Mouse (Mus musculus): ENCODE data around the gene Pbrm1. TPM values are rescaled to one million over a fixed set of nuclear protein-coding genes. Genes with fewer than 3 reads are reported as not detected.
A peak's percentile ranks its signal among the peaks of the same experiment; 100 is the strongest.

Pbrm1 gene
- polyA plus RNA-seq, 1 experiment = 14.3 TPM

GRCm38 (mm10) chr14:31125106-31126075 is 106.5 kb downstream of the Pbrm1 start:
- H3K4me3 ChIP-seq (ENCODE audit: insufficient read depth, poor library complexity, severe bottlenecking) = no peak overlapping the region
- H3K79me3 ChIP-seq (ENCODE audit: low read depth) = peaks cover 20% of the 10 kb centered on the region
- no peaks in the 10 kb centered on the region for H3K27me3 ChIP-seq (ENCODE audit: control insufficient read depth, insufficient read depth, insufficient read length)
- peaks cover 27% of the 10 kb centered on the region for H3K36me3 ChIP-seq (ENCODE audit: control insufficient read depth, insufficient read depth)
- peaks cover 35% of the 10 kb centered on the region for H3K79me2 ChIP-seq (ENCODE audit: control insufficient read depth, insufficient read depth)
- TF ChIP-seq FOSL1 (IDR thresholded peaks at IDR 0.05; ENCODE audit: insufficient read depth, low read length, poor library complexity, severe bottlenecking) (no peak), MAX (IDR thresholded peaks at IDR 0.05) (no peak), MYOG (IDR thresholded peaks at IDR 0.05; ENCODE audit: control insufficient read depth, extremely low read depth, insufficient read length) (no peak), MYOD1 (IDR thresholded peaks at IDR 0.05; ENCODE audit: control insufficient read depth, insufficient read length, low read depth) (no peak), CTCF (IDR thresholded peaks at IDR 0.05; ENCODE audit: control insufficient read depth, insufficient read depth, insufficient read length) (no peak), USF1 (IDR thresholded peaks at IDR 0.05; ENCODE audit: low read depth) (no peak), CEBPB (IDR thresholded peaks at IDR 0.05; ENCODE audit: low read depth) (no peak)
- no peak overlapping the region for H3ac ChIP-seq (ENCODE audit: control insufficient read depth, insufficient read length, low read depth)

GRCm38 (mm10) chr14:31126826-31127225 is 107.9 kb downstream of the Pbrm1 start:
- no peak for TF ChIP-seq CEBPB (IDR thresholded peaks at IDR 0.05; ENCODE audit: low read depth)
- TF ChIP-seq MAX (IDR thresholded peaks at IDR 0.05) = no peak
- no peak for TF ChIP-seq MYOG (IDR thresholded peaks at IDR 0.05; ENCODE audit: control insufficient read depth, extremely low read depth, insufficient read length)
- TF ChIP-seq CTCF (IDR thresholded peaks at IDR 0.05; ENCODE audit: control insufficient read depth, insufficient read depth, insufficient read length) = no peak
- no peak for TF ChIP-seq FOSL1 (IDR thresholded peaks at IDR 0.05; ENCODE audit: insufficient read depth, low read length, poor library complexity, severe bottlenecking)
- no peak for TF ChIP-seq MYOD1 (IDR thresholded peaks at IDR 0.05; ENCODE audit: control insufficient read depth, insufficient read length, low read depth)
- TF ChIP-seq USF1 (IDR thresholded peaks at IDR 0.05; ENCODE audit: low read depth) = no peak
- peaks cover 20% of the 10 kb centered on the region for H3K79me3 ChIP-seq (ENCODE audit: low read depth)
- H3K27me3 ChIP-seq (ENCODE audit: control insufficient read depth, insufficient read depth, insufficient read length) = no peaks in the 10 kb centered on the region
- H3K79me2 ChIP-seq (ENCODE audit: control insufficient read depth, insufficient read depth) = peaks cover 43% of the 10 kb centered on the region
- H3K4me3 ChIP-seq (ENCODE audit: insufficient read depth, poor library complexity, severe bottlenecking) = no peak overlapping the region
- H3K36me3 ChIP-seq (ENCODE audit: control insufficient read depth, insufficient read depth) = peaks cover 16% of the 10 kb centered on the region
- no peak overlapping the region for H3ac ChIP-seq (ENCODE audit: control insufficient read depth, insufficient read length, low read depth)

- Histone ChIP-seq H3K36me3 (ENCODE audit: control insufficient read depth, insufficient read depth) (peaks cover 11% of the 10 kb centered on the region), H3K4me3 (ENCODE audit: insufficient read depth, poor library complexity, severe bottlenecking) (peak overlapping the region; percentile 62), H3K79me2 (ENCODE audit: control insufficient read depth, insufficient read depth) (peaks cover 49% of the 10 kb centered on the region), H3ac (ENCODE audit: control insufficient read depth, insufficient read length, low read depth) (peak overlapping the region; percentile 95), H3K27me3 (ENCODE audit: control insufficient read depth, insufficient read depth, insufficient read length) (no peaks in the 10 kb centered on the region), H3K79me3 (ENCODE audit: low read depth) (peaks cover 23% of the 10 kb centered on the region)
- no peak for TF ChIP-seq MYOD1 (IDR thresholded peaks at IDR 0.05; ENCODE audit: control insufficient read depth, insufficient read length, low read depth)
- no peak for TF ChIP-seq CTCF (IDR thresholded peaks at IDR 0.05; ENCODE audit: control insufficient read depth, insufficient read depth, insufficient read length)
- TF ChIP-seq FOSL1 (IDR thresholded peaks at IDR 0.05; ENCODE audit: insufficient read depth, low read length, poor library complexity, severe bottlenecking) = no peak
- no peak for TF ChIP-seq MYOG (IDR thresholded peaks at IDR 0.05; ENCODE audit: control insufficient read depth, extremely low read depth, insufficient read length)
- TF ChIP-seq USF1 (IDR thresholded peaks at IDR 0.05; ENCODE audit: low read depth) = peak; percentile 81
- no peak for TF ChIP-seq CEBPB (IDR thresholded peaks at IDR 0.05; ENCODE audit: low read depth)
- TF ChIP-seq MAX (IDR thresholded peaks at IDR 0.05) = peak; percentile 83
Measured at GRCm38 (mm10) chr14:31128101-31128825, 109.3 kb downstream of the Pbrm1 start.

GRCm38 (mm10) chr14:31128826-31129219 is 109.9 kb downstream of the Pbrm1 start, which contains the start of gene Smim4:
Gene Smim4 (minus strand): TSS chr14:31128956.
- Histone ChIP-seq H3K27me3 (ENCODE audit: control insufficient read depth, insufficient read depth, insufficient read length) (no peaks in the 10 kb centered on the region), H3K36me3 (ENCODE audit: control insufficient read depth, insufficient read depth) (peaks cover 9% of the 10 kb centered on the region), H3ac (ENCODE audit: control insufficient read depth, insufficient read length, low read depth) (peak within 1 kb of the TSS; percentile 95), H3K4me3 (ENCODE audit: insufficient read depth, poor library complexity, severe bottlenecking) (peak within 1 kb of the TSS; percentile 62), H3K79me3 (ENCODE audit: low read depth) (peaks cover 23% of the 10 kb centered on the region), H3K79me2 (ENCODE audit: control insufficient read depth, insufficient read depth) (peaks cover 49% of the 10 kb centered on the region)
- TF ChIP-seq CTCF (IDR thresholded peaks at IDR 0.05; ENCODE audit: control insufficient read depth, insufficient read depth, insufficient read length) (peak; percentile 69), FOSL1 (IDR thresholded peaks at IDR 0.05; ENCODE audit: insufficient read depth, low read length, poor library complexity, severe bottlenecking) (no peak), MAX (IDR thresholded peaks at IDR 0.05) (peak; percentile 63), USF1 (IDR thresholded peaks at IDR 0.05; ENCODE audit: low read depth) (peak; percentile 62)

GRCm38 (mm10) chr14:31129326-31130235 is 110.6 kb downstream of the Pbrm1 start:
- Histone ChIP-seq H3K79me2 (ENCODE audit: control insufficient read depth, insufficient read depth) (peaks cover 49% of the 10 kb centered on the region), H3K4me3 (ENCODE audit: insufficient read depth, poor library complexity, severe bottlenecking) (peak overlapping the region; percentile 25), H3ac (ENCODE audit: control insufficient read depth, insufficient read length, low read depth) (no peak overlapping the region), H3K36me3 (ENCODE audit: control insufficient read depth, insufficient read depth) (peaks cover 9% of the 10 kb centered on the region), H3K79me3 (ENCODE audit: low read depth) (peaks cover 23% of the 10 kb centered on the region), H3K27me3 (ENCODE audit: control insufficient read depth, insufficient read depth, insufficient read length) (no peaks in the 10 kb centered on the region)
- no peak for TF ChIP-seq MAX (IDR thresholded peaks at IDR 0.05)
- no peak for TF ChIP-seq CTCF (IDR thresholded peaks at IDR 0.05; ENCODE audit: control insufficient read depth, insufficient read depth, insufficient read length)
- no peak for TF ChIP-seq MYOD1 (IDR thresholded peaks at IDR 0.05; ENCODE audit: control insufficient read depth, insufficient read length, low read depth)
- TF ChIP-seq USF1 (IDR thresholded peaks at IDR 0.05; ENCODE audit: low read depth) = no peak
- TF ChIP-seq CEBPB (IDR thresholded peaks at IDR 0.05; ENCODE audit: low read depth) = no peak
- no peak for TF ChIP-seq MYOG (IDR thresholded peaks at IDR 0.05; ENCODE audit: control insufficient read depth, extremely low read depth, insufficient read length)
- no peak for TF ChIP-seq FOSL1 (IDR thresholded peaks at IDR 0.05; ENCODE audit: insufficient read depth, low read length, poor library complexity, severe bottlenecking)
